Mouse (Mus musculus) midbrain, embryonic 12.5 days (tissue): ENCODE measurements around the gene Zfhx3. TPM values are rescaled to one million over a fixed set of nuclear protein-coding genes. Genes with fewer than 3 reads are reported as not detected.

Experiments
- ATAC-seq: fragments of 200-750 bp; cut with Nextera tagmentation; 2 replicates; pipeline ENCODE4 v1.8.0; 2017; ENCODE audit warnings: low read depth, moderate TSS enrichment, moderate library complexity; ENCODE audit not compliant: low FRiP score
- H3K27ac ChIP-seq: fragments of 300-500 bp; sonication (generic); replicated peaks from 2 replicates; pipeline ENCODE4 v1.5.1; 2016; ENCODE audit warnings: mild to moderate bottlenecking
- H3K27me3 ChIP-seq: fragments of 300-500 bp; sonication (generic); 2 replicates; pipeline ENCODE4 v1.6.1; 2016; ENCODE audit warnings: mild to moderate bottlenecking
- H3K36me3 ChIP-seq: fragments of 300-500 bp; sonication (generic); 2 replicates; pipeline ENCODE4 v1.6.1; 2016
- H3K4me1 ChIP-seq: fragments of 300-500 bp; sonication (generic); 2 replicates; pipeline ENCODE4 v1.6.1; 2016
- H3K4me2 ChIP-seq: fragments of 300-500 bp; sonication (generic); replicated peaks from 2 replicates; pipeline ENCODE4 v1.6.1; 2016; ENCODE audit warnings: mild to moderate bottlenecking, moderate library complexity
- H3K4me3 ChIP-seq: fragments of 300-500 bp; sonication (generic); 2 replicates; pipeline ENCODE4 v1.5.1; 2016; ENCODE audit warnings: mild to moderate bottlenecking
- H3K9ac ChIP-seq: fragments of 300-500 bp; sonication (generic); replicated peaks from 2 replicates; pipeline ENCODE4 v1.6.1; 2016; ENCODE audit warnings: mild to moderate bottlenecking, moderate library complexity
- H3K9me3 ChIP-seq: fragments of 300-500 bp; sonication (generic); 2 replicates; pipeline ENCODE4 v1.6.1; 2016; ENCODE audit warnings: mild to moderate bottlenecking
- WGBS: fragments of 180-500 bp; shearing (Covaris S2); methylation state at CpG from one replicate; pipeline ENCODE4 v1.1.7; 2016; 5-methylcytosine and 5-hydroxymethylcytosine counted together
- polyA plus RNA-seq: library from polyadenylated mRNA; unstranded; fragments of >200 nt; fragmentation: Nextera tagmentation; extraction: Ambion mirVana; gene quantifications from 2 replicates; pipeline ENCODE4 v1.2.1, GENCODE M21; 2016

Zfhx3 gene
- polyA plus RNA-seq, 1 experiment from 2014 or later = 48.9 TPM

DNA sequence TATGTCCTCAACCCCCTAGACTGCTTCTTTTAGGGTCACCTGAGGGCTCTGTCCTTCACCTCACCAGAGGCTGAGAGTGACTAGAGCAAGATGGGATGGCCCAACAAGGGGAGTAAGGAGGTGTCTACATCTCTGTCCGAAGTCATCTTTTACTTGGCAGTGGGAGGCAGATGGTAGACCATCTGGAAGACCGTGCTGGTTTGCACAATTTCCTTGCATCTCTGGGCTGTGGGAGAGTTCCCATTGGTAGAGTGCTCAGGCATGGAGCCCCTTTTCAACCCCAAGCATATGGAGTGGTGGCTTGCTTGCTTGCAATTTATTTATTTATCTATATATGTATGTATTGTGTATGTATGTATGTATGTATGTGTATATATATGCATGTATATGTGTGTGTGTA is 967.0 kb downstream of the Zfhx3 start:
- Histone ChIP-seq H3K27ac (peak overlapping the region; percentile 90), H3K36me3 (no peaks in the 10 kb centered on the region), H3K4me3 (no peak overlapping the region), H3K27me3 (no peaks in the 10 kb centered on the region), H3K4me1 (peaks cover 59% of the 10 kb centered on the region), H3K9ac (no peak overlapping the region), H3K9me3 (no peaks in the 10 kb centered on the region), H3K4me2 (no peak overlapping the region; the same call in 1 of the 2 replicates)
- 55% methylated on average over 2 of the region's 2 CpGs for WGBS
- no peak for ATAC-seq

DNA sequence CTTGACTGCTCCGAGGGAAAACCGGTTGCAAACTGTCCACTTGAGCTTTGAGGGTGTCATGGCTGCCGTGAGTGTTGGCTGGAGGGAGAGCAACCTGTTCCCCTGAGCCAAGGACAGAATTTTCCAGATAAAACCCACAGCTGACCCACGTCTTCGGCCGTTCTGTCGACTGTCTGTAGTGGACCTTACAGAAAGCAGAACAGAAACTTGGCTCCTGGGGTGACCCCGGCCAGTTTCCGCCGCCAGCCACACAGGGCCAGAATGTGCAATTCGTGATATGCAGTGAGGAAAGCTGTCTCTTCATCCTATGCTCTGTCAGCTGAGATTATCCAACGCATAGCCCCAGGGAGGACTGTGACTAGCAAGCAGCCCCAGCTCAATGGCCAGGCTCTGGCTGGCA is 968.4 kb downstream of the Zfhx3 start:
- 80% methylated on average over 12 of the region's 12 CpGs for WGBS
- Histone ChIP-seq H3K27me3 (no peaks in the 10 kb centered on the region), H3K4me2 (no peak overlapping the region), H3K9me3 (no peaks in the 10 kb centered on the region), H3K9ac (no peak overlapping the region), H3K27ac (peak overlapping the region; percentile 63), H3K36me3 (0 out of 2 replicates have a peak, but pooled peaks cover under 1% of the 10 kb centered on the region), H3K4me1 (peaks cover 50% of the 10 kb centered on the region), H3K4me3 (no peak overlapping the region)
- ATAC-seq = no peak

DNA sequence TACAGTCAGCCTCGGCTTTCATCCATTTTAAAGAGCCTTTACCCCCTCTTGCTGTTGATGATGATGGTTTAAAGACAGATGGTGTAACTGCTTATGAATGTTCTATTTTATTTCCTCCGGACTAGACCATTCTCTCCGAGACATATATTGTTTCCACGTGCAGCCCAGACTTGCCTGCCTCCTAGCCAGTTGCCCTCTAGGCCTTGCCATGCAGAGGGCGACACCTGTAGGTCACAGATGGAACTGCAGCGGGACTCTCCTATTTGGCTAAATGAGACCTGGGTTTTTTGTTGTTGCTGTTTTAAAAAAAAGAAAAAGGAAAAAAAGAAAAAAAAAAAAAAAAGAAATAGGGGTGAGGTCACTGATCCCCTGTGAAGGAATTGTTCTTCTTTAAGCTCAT is 969.1 kb downstream of the Zfhx3 start:
- Histone ChIP-seq H3K36me3 (peaks cover 7% of the 10 kb centered on the region), H3K4me3 (no peak overlapping the region), H3K9ac (no peak overlapping the region), H3K27me3 (no peaks in the 10 kb centered on the region), H3K27ac (no peak overlapping the region), H3K9me3 (no peaks in the 10 kb centered on the region), H3K4me1 (peaks cover 43% of the 10 kb centered on the region), H3K4me2 (no peak overlapping the region)
- no peak for ATAC-seq
- 9% methylated on average over 6 of the region's 6 CpGs for WGBS

DNA sequence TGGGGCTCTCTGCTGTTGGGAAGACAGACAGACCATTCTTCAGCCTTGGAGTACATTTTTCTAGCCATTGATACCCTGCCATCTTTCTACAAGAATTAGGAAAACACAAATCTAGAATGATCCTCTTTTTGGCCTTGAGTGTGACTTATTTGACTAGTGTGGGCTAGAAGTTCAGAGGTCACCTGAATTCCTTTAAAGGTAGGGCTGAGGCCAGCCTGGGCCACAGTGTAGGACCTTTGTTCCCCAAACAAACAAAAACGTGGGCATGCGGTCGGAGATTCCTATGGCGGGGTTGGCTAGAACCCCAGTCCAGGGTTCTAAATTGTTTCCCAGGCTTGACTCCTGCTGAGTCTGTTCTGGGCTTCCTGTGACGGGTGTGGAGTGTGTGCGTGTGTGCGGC is 970.6 kb downstream of the Zfhx3 start:
- Histone ChIP-seq H3K9ac (no peak overlapping the region), H3K36me3 (peaks cover 11% of the 10 kb centered on the region), H3K9me3 (no peaks in the 10 kb centered on the region), H3K27ac (no peak overlapping the region), H3K4me2 (no peak overlapping the region), H3K4me1 (peaks cover 29% of the 10 kb centered on the region), H3K4me3 (no peak overlapping the region), H3K27me3 (no peaks in the 10 kb centered on the region)
- ATAC-seq = no peak
- 84% methylated on average over 7 of the region's 7 CpGs for WGBS

DNA sequence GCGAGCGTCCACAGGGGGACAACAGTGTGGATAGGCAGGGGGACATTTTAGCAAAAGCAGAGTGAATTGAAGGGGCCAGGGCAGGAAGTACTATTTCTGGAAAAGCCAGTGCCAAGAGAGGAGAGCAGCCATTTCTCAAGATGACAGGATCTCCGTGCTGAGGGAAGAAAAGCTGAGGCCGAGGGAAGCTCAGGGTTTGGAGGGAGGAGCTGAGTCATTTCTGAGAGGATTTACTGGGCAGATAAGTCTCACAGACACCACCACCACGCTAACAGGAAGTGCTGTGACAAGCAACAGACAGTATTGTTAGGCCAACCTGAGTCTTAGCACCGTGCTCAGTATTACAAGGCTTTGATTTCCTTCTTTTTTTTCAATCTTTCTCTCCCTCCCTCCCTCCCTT is 973.0 kb downstream of the Zfhx3 start:
- Histone ChIP-seq H3K9ac (no peak overlapping the region), H3K36me3 (peaks cover 11% of the 10 kb centered on the region), H3K27ac (peak overlapping the region; percentile 42), H3K4me2 (no peak overlapping the region), H3K4me1 (peaks cover 24% of the 10 kb centered on the region), H3K9me3 (no peaks in the 10 kb centered on the region), H3K27me3 (no peaks in the 10 kb centered on the region), H3K4me3 (no peak overlapping the region)
- no peak for ATAC-seq
- WGBS = 61% methylated on average over 6 of the region's 6 CpGs

DNA sequence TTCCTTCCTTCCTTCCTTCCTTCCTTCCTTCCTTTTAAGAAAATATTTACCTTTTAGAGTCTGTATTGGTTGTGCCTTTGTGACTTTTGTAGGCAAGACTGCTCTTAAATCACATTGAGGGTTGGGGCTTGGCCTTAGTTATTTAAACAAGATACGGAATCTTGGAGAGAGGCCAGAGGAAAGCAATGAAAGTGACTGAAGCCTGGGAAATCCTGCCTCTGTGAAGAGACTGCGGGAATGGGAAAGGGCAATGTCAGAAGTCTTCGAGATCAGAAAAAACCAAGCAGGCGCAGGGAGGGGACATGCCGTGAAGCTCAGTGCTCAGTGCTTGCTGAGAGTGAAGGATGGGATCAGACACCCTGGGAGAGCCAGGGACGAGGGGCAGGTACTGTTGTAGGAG is 973.4 kb downstream of the Zfhx3 start:
- WGBS = 72% methylated on average over 6 of the region's 6 CpGs

DNA sequence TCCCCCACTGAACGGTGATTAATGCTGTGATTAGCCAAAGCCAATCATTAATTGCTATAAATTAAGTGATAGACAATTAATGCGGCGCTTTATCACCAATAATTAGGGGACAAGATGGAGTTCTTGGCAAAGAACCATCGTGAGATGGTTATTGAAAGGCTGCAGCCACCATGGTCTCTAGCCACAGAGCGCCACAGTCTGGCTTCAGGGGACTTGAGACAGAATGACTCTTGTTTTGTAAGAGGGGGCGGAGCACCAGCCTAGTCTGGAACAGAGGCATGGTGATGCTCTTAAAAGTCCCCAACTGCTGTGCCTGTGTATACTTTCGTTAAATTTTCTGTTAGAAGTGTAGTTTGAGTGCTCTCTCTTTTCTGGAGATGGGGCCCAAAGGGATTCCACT is 977.7 kb downstream of the Zfhx3 start:
- H3K27ac ChIP-seq = no peak overlapping the region
- H3K36me3 ChIP-seq = peaks cover 11% of the 10 kb centered on the region
- peaks cover 29% of the 10 kb centered on the region for H3K4me1 ChIP-seq
- no peak overlapping the region for H3K4me2 ChIP-seq
- no peaks in the 10 kb centered on the region for H3K9me3 ChIP-seq
- 82% methylated on average over 7 of the region's 7 CpGs for WGBS
- H3K27me3 ChIP-seq = no peaks in the 10 kb centered on the region
- H3K9ac ChIP-seq = no peak overlapping the region
- ATAC-seq = no peak
- H3K4me3 ChIP-seq = no peak overlapping the region

More for the DNA sequence above, 973.4 kb downstream of the Zfhx3 start:
- Histone ChIP-seq H3K9me3 (no peaks in the 10 kb centered on the region), H3K27me3 (no peaks in the 10 kb centered on the region), H3K4me3 (no peak overlapping the region), H3K4me2 (no peak overlapping the region), H3K9ac (no peak overlapping the region), H3K27ac (peak overlapping the region; percentile 42), H3K36me3 (peaks cover 11% of the 10 kb centered on the region), H3K4me1 (peaks cover 24% of the 10 kb centered on the region)
- ATAC-seq = no peak

DNA sequence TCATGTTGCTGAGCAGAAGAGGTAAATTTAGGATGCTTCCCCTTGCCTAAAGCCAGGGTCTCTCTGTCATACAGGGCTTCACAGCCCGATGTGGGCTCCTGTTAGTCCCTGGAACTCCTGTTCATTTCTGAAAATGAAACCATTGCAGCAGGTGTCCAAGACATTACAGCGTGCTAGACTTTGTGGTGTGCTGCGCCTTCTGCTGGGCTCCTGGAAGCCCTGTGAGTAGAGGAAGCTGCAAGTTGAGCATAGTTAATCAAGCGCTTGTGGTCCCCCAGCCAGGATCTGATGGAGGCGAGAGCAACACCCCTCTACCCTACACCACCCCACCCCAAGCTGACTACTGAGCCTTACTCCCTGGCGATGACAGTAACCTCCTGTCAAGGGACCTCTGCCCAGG is 980.7 kb downstream of the Zfhx3 start:
- no peaks in the 10 kb centered on the region for H3K27me3 ChIP-seq
- H3K9ac ChIP-seq = no peak overlapping the region
- no peak overlapping the region for H3K27ac ChIP-seq
- H3K4me3 ChIP-seq = no peak overlapping the region
- no peak overlapping the region for H3K4me2 ChIP-seq
- ATAC-seq = no peak
- no peaks in the 10 kb centered on the region for H3K9me3 ChIP-seq
- 0 out of 2 replicates have a peak, but pooled peaks cover 5% of the 10 kb centered on the region for H3K36me3 ChIP-seq
- WGBS = 96% methylated on average over 6 of the region's 6 CpGs
- H3K4me1 ChIP-seq = peaks cover 32% of the 10 kb centered on the region

DNA sequence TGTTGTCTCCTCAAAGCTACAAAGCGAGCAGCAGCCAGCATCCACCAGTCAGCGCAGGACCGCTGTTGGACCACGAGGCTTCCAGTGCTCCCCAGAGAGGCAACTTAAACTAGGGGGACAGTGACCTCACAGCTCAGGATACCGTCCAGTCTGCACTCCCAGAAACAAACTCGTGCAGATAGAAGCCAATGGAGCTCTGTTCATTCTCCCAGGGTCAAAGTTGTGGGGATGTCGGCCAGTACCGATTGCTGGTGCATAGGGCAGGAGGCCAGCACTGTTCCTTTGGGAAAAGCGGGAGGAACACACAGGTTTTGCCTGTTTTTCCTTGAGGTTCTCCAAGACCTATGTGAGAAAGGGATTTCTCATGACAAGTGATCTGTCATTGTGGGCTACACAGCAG is 982.1 kb downstream of the Zfhx3 start:
- ATAC-seq = no peak
- no peak overlapping the region for H3K9ac ChIP-seq
- peaks cover 30% of the 10 kb centered on the region for H3K4me1 ChIP-seq
- no peaks in the 10 kb centered on the region for H3K9me3 ChIP-seq
- H3K36me3 ChIP-seq = 0 out of 2 replicates have a peak, but pooled peaks cover 5% of the 10 kb centered on the region
- 95% methylated on average over 9 of the region's 9 CpGs for WGBS
- no peak overlapping the region for H3K4me2 ChIP-seq
- H3K27me3 ChIP-seq = no peaks in the 10 kb centered on the region
- H3K27ac ChIP-seq = no peak overlapping the region
- no peak overlapping the region for H3K4me3 ChIP-seq

DNA sequence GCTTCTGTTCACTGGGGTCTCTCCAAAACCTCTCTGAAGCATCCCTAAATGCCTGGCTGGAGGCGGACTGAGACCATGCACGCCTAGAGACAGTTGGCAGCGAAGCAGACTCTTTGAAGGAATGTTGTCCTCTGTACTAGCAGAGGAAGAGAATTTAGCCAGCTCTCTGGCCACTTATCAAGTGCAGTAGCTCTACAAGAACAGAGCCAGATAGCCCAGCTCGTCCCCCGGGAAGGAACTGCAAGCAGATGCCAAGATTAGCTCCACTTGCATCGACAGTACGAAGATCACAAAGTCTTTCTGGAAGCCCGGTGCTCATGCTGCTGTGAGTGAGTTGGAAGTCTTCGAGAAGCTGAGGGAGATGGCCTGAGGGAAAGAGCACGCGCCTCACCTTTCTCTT is 983.7 kb downstream of the Zfhx3 start:
- Histone ChIP-seq H3K36me3 (0 out of 2 replicates have a peak, but pooled peaks cover 5% of the 10 kb centered on the region), H3K4me3 (no peak overlapping the region), H3K9ac (no peak overlapping the region), H3K27ac (0 out of 2 replicates have a peak overlapping the region, but pooled peaks have one; percentile 17), H3K9me3 (no peaks in the 10 kb centered on the region), H3K4me2 (no peak overlapping the region), H3K4me1 (peaks cover 18% of the 10 kb centered on the region), H3K27me3 (no peaks in the 10 kb centered on the region)
- ATAC-seq = no peak
- 91% methylated on average over 11 of the region's 11 CpGs for WGBS

DNA sequence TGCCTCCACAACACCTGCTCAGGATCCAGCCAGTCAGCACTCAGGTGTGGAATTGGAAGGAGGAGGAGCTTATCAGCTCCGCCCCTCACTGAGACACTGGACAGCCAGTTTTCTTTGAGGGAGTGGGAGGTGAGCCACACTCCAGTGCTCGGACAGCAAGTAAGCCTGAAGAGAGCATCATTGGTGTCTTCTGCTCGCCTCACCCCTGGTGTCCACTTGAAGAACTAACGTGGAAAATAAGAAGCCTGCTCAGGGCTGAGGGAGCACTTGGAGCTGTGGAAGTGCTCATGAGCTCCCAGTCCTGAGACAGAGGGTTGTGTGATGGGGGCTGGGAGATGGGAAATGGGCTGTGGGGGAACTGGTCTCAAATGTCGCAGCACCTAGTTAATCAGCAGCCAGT is 988.2 kb downstream of the Zfhx3 start:
- 0 out of 2 replicates have a peak, but pooled peaks have one; percentile 19 for ATAC-seq
- H3K9ac ChIP-seq = no peak overlapping the region
- 78% methylated on average over 5 of the region's 5 CpGs for WGBS

DNA sequence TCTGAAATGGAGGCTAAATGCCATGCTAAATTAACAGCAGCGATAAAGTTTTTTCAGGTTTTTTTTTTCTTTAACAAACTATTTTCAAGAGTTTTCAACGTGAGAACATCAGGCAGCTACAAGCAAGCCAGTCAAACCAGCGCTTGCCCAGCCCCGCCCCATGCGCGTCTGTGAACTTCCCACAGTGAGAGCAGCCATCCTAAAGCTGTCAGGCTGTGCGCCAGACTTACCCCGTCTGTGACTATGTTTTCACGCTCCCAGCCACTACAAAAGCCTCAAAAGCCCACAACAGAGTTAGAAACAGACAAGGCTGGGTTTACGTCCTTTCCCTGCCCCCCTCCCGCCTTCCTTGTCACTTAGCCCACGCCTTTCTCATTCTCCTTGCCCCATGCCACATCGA is 989.4 kb downstream of the Zfhx3 start:
- Histone ChIP-seq H3K27me3 (no peaks in the 10 kb centered on the region), H3K36me3 (peaks cover 30% of the 10 kb centered on the region), H3K9ac (no peak overlapping the region), H3K4me1 (peaks cover 28% of the 10 kb centered on the region), H3K27ac (peak overlapping the region; percentile 35), H3K4me2 (no peak overlapping the region), H3K4me3 (no peak overlapping the region), H3K9me3 (no peaks in the 10 kb centered on the region)
- 57% methylated on average over 13 of the region's 13 CpGs for WGBS
- 0 out of 2 replicates have a peak, but pooled peaks have one; percentile 54 for ATAC-seq

More for the DNA sequence above, 988.2 kb downstream of the Zfhx3 start:
- H3K4me1 ChIP-seq = peaks cover 23% of the 10 kb centered on the region
- H3K36me3 ChIP-seq = peaks cover 26% of the 10 kb centered on the region
- H3K9me3 ChIP-seq = no peaks in the 10 kb centered on the region
- H3K4me3 ChIP-seq = no peak overlapping the region
- no peaks in the 10 kb centered on the region for H3K27me3 ChIP-seq
- H3K27ac ChIP-seq = no peak overlapping the region
- H3K4me2 ChIP-seq = no peak overlapping the region

DNA sequence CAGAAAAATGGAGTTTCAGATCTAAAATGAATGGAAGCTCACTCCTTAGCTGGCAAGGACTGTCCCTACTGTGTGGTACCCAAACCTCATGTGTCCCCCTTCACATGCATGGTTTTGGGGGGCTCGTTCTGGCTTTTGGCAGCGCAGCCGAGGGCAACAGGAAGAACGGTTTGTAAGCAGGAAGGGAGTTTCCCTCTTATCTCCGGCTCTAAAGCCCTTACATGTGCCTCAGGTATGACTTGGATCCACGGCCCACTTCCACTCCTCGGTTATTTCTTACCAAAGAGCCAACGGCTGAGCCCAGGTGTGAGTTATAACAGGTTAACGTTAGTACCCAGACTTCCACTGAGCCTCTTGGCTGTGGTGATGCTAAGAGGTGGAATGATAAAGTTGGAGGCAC is 990.3 kb downstream of the Zfhx3 start:
- Histone ChIP-seq H3K9ac (no peak overlapping the region), H3K4me3 (no peak overlapping the region), H3K36me3 (peaks cover 33% of the 10 kb centered on the region), H3K9me3 (no peaks in the 10 kb centered on the region), H3K4me2 (no peak overlapping the region), H3K27me3 (no peaks in the 10 kb centered on the region), H3K4me1 (peaks cover 36% of the 10 kb centered on the region), H3K27ac (peak overlapping the region; percentile 35; the same call in 1 of the 2 replicates)
- no peak for ATAC-seq
- 90% methylated on average over 9 of the region's 9 CpGs for WGBS
